Mouse (Mus musculus): ENCODE data around the gene Yif1b. TPM values are rescaled to one million over a fixed set of nuclear protein-coding genes. Genes with fewer than 3 reads are reported as not detected.
"Not testable (repeated sequence)": the region's sequence is repeated elsewhere in the genome, so short reads cannot be mapped to it uniquely, and the experiment has no call there.

Yif1b gene
- polyA plus RNA-seq, 1 experiment from 2014 or later = 96.2 TPM

GRCm38 (mm10) chr7:29233745-29234144, 4.4 kb upstream of the Yif1b start:
- H3K4me3 ChIP-seq (ENCODE audit: low read depth, low read length) = no peak overlapping the region
- H3K27me3 ChIP-seq (replicated peaks; ENCODE audit: control insufficient read depth, insufficient read depth, low read length) = peaks cover 24% of the 10 kb centered on the region
- ATAC-seq (no peak), DNase-seq (ENCODE audit: low spot score) (no peak)
- no peak overlapping the region for H3K4me2 ChIP-seq (ENCODE audit: low read length)
- 71% methylated on average over 6 of the region's 6 CpGs for WGBS
- peaks cover 6% of the 10 kb centered on the region; the same call in 1 of the 2 replicates for H3K4me1 ChIP-seq (ENCODE audit: control insufficient read depth, insufficient read depth, low read length)
- no peak overlapping the region for H3K9ac ChIP-seq (ENCODE audit: low read length)
- no peaks in the 10 kb centered on the region for H3K36me3 ChIP-seq (ENCODE audit: control insufficient read depth, insufficient read depth, low read length)
- H3K27ac ChIP-seq (ENCODE audit: low read depth, low read length) = no peak overlapping the region
- H3K9me3 ChIP-seq (replicated peaks; ENCODE audit: control insufficient read depth, low read length) = no peaks in the 10 kb centered on the region

DNA sequence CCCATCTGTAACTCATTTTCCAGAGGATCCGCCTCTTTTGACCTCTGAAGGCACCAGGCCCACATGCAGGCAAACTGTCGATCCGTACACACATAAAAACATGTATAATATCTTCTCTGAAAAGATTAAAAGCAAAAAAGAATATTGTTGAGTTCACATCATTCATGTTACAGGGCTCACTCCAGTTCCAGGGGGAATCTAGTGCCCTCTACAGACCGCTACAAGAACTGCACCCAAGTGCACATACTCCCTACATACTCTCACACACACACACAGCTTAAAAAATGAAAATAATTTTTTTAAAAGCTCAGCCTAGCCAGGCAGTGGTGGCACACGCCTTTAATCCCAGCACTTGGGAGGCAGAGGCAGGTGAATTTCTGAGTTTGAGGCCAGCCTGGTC, 3.5 kb upstream of the Yif1b start:
- ATAC-seq (no peak), DNase-seq (ENCODE audit: low spot score) (no peak)
- peaks cover 24% of the 10 kb centered on the region for H3K27me3 ChIP-seq (replicated peaks; ENCODE audit: control insufficient read depth, insufficient read depth, low read length)
- no peak overlapping the region for H3K27ac ChIP-seq (ENCODE audit: low read depth, low read length)
- no peaks in the 10 kb centered on the region for H3K36me3 ChIP-seq (ENCODE audit: control insufficient read depth, insufficient read depth, low read length)
- H3K9me3 ChIP-seq (replicated peaks; ENCODE audit: control insufficient read depth, low read length) = no peaks in the 10 kb centered on the region
- no peak overlapping the region for H3K4me3 ChIP-seq (ENCODE audit: low read depth, low read length)
- H3K4me2 ChIP-seq (ENCODE audit: low read length) = no peak overlapping the region
- no peak overlapping the region for H3K9ac ChIP-seq (ENCODE audit: low read length)
- peaks cover 10% of the 10 kb centered on the region for H3K4me1 ChIP-seq (ENCODE audit: control insufficient read depth, insufficient read depth, low read length)
- WGBS = 79% methylated on average over 5 of the region's 5 CpGs

GRCm38 (mm10) chr7:29236593-29236992, 1.5 kb upstream of the Yif1b start:
- no peaks in the 10 kb centered on the region for H3K36me3 ChIP-seq (ENCODE audit: control insufficient read depth, insufficient read depth, low read length)
- no peak overlapping the region for H3K27ac ChIP-seq (ENCODE audit: low read depth, low read length)
- DNase-seq (ENCODE audit: low spot score) (no peak), ATAC-seq (no peak)
- H3K9ac ChIP-seq (ENCODE audit: low read length) = no peak overlapping the region
- H3K27me3 ChIP-seq (replicated peaks; ENCODE audit: control insufficient read depth, insufficient read depth, low read length) = peaks cover 14% of the 10 kb centered on the region
- WGBS = 91% methylated on average over 4 of the region's 4 CpGs
- H3K4me3 ChIP-seq (ENCODE audit: low read depth, low read length) = no peak overlapping the region
- no peaks in the 10 kb centered on the region for H3K9me3 ChIP-seq (replicated peaks; ENCODE audit: control insufficient read depth, low read length)
- no peak overlapping the region for H3K4me2 ChIP-seq (ENCODE audit: low read length)
- H3K4me1 ChIP-seq (ENCODE audit: control insufficient read depth, insufficient read depth, low read length) = peaks cover 10% of the 10 kb centered on the region

- peak overlapping the region; percentile 82 for H3K4me2 ChIP-seq (ENCODE audit: low read length)
- H3K9ac ChIP-seq (ENCODE audit: low read length) = peak overlapping the region; percentile 35; the same call in 1 of the 2 replicates
- H3K27me3 ChIP-seq (replicated peaks; ENCODE audit: control insufficient read depth, insufficient read depth, low read length); H3K36me3 ChIP-seq (ENCODE audit: control insufficient read depth, insufficient read depth, low read length); DNase-seq (ENCODE audit: low spot score); H3K9me3 ChIP-seq (replicated peaks; ENCODE audit: control insufficient read depth, low read length); H3K4me1 ChIP-seq (ENCODE audit: control insufficient read depth, insufficient read depth, low read length): not testable (repeated sequence)
- WGBS = 30% methylated on average over 6 of the region's 6 CpGs
- peak overlapping the region; percentile 61 for H3K4me3 ChIP-seq (ENCODE audit: low read depth, low read length)
- peak overlapping the region; percentile 55 for H3K27ac ChIP-seq (ENCODE audit: low read depth, low read length)
- ATAC-seq = peak; percentile 32
Measured at GRCm38 (mm10) chr7:29237596-29237995, 533 bp upstream of the Yif1b start.

DNA sequence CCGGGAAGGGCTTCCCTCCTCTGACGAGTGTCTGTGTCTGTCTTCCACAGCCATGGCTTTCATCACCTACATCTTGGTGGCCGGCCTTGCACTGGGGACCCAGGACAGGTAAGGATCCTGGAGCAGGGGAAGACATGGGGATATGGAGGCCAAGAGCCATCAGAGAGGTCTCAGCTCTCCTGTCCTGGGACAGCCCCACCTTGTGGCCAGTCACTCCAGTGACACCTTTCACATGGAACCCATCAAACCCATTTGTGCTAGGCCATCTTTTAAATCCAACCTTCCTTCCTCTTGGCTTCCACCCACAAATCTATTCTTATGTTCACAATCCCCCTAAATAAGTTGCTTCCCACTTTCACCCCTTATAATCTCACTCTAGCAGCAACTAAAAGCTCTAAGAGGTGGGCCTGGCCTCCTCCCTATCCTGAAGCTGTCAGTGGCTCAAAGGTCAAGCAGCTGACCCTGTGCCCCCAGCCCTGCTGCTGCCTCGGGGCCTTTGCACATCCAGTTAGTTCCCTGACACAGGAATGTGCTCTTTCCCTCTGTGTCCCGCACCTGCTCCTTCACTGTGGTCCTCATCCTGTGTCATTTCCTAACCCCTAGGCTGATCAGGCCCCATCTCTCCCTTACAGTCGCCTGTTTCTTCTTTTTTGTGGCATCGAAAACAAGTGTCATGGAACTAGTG, 6.7 kb downstream of the Yif1b start:
- H3K9ac ChIP-seq (ENCODE audit: low read length) = no peak overlapping the region
- 84% methylated on average over 7 of the region's 7 CpGs for WGBS
- H3K27me3 ChIP-seq (replicated peaks; ENCODE audit: control insufficient read depth, insufficient read depth, low read length) = peaks cover 16% of the 10 kb centered on the region
- no peaks in the 10 kb centered on the region for H3K9me3 ChIP-seq (replicated peaks; ENCODE audit: control insufficient read depth, low read length)
- H3K27ac ChIP-seq (ENCODE audit: low read depth, low read length) = no peak overlapping the region
- no peak for ATAC-seq
- peaks cover 12% of the 10 kb centered on the region for H3K36me3 ChIP-seq (ENCODE audit: control insufficient read depth, insufficient read depth, low read length)
- H3K4me1 ChIP-seq (ENCODE audit: control insufficient read depth, insufficient read depth, low read length) = no peaks in the 10 kb centered on the region
- no peak for DNase-seq (ENCODE audit: low spot score)
- no peak overlapping the region for H3K4me2 ChIP-seq (ENCODE audit: low read length)
- H3K4me3 ChIP-seq (ENCODE audit: low read depth, low read length) = no peak overlapping the region

DNA sequence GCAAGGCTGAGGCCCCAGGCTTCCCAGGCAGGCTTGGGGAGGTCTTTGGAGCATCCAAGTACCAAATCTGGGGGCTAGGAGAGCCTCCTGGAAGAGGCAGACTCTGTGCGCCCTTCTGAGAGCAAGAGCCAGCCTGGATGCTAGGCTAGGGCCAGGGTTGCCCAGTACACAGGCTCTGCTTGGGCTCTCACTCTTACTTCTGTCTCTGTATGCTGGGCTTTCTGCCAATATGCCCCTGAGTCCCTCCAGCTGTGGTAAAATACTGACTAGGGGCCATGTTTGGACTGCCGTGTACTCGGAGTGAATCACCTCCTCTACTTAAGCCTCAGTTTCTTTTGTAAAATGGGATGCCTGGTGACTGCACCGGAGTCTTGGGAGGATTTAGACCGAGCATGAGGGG, 7.9 kb downstream of the Yif1b start:
- peaks cover 12% of the 10 kb centered on the region for H3K36me3 ChIP-seq (ENCODE audit: control insufficient read depth, insufficient read depth, low read length)
- ATAC-seq (no peak), DNase-seq (ENCODE audit: low spot score) (no peak)
- H3K9me3 ChIP-seq (replicated peaks; ENCODE audit: control insufficient read depth, low read length) = no peaks in the 10 kb centered on the region
- H3K9ac ChIP-seq (ENCODE audit: low read length) = no peak overlapping the region
- H3K4me2 ChIP-seq (ENCODE audit: low read length) = no peak overlapping the region
- 80% methylated on average over 5 of the region's 5 CpGs for WGBS
- H3K27ac ChIP-seq (ENCODE audit: low read depth, low read length) = no peak overlapping the region
- no peaks in the 10 kb centered on the region for H3K4me1 ChIP-seq (ENCODE audit: control insufficient read depth, insufficient read depth, low read length)
- H3K27me3 ChIP-seq (replicated peaks; ENCODE audit: control insufficient read depth, insufficient read depth, low read length) = peaks cover 16% of the 10 kb centered on the region
- no peak overlapping the region for H3K4me3 ChIP-seq (ENCODE audit: low read depth, low read length)

GRCm38 (mm10) chr7:29246619-29247313, 8.6 kb downstream of the Yif1b start:
- H3K36me3 ChIP-seq (ENCODE audit: control insufficient read depth, insufficient read depth, low read length) = peaks cover 12% of the 10 kb centered on the region
- H3K9ac ChIP-seq (ENCODE audit: low read length) = no peak overlapping the region
- H3K27ac ChIP-seq (ENCODE audit: low read depth, low read length) = no peak overlapping the region
- H3K9me3 ChIP-seq (replicated peaks; ENCODE audit: control insufficient read depth, low read length) = no peaks in the 10 kb centered on the region
- 86% methylated on average over 21 of the region's 21 CpGs for WGBS
- H3K4me2 ChIP-seq (ENCODE audit: low read length) = no peak overlapping the region
- no peak for DNase-seq (ENCODE audit: low spot score)
- no peaks in the 10 kb centered on the region for H3K4me1 ChIP-seq (ENCODE audit: control insufficient read depth, insufficient read depth, low read length)
- H3K4me3 ChIP-seq (ENCODE audit: low read depth, low read length) = no peak overlapping the region
- ATAC-seq = no peak
- H3K27me3 ChIP-seq (replicated peaks; ENCODE audit: control insufficient read depth, insufficient read depth, low read length) = peaks cover 16% of the 10 kb centered on the region

DNA sequence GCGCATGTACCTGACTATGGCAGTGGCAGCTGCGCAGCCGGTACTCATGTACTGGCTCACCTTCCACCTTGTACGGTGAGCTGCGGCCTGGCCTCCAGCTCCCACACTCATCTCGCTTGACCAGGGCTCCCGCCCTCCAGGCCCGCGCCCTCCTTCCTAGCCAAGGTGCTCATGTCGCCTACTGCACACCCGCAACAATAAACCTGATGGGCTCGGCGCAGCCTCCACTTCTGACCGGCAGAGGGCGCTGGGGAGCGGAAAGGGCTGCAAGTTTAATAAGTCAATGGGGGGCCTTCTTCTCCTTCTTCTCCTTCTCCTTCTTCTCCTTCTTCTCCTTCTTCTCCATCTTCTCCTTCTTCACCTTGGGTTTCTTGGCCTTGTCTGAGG, 9.2 kb downstream of the Yif1b start:
- Histone ChIP-seq H3K9me3 (replicated peaks; ENCODE audit: control insufficient read depth, low read length) (no peaks in the 10 kb centered on the region), H3K4me1 (ENCODE audit: control insufficient read depth, insufficient read depth, low read length) (no peaks in the 10 kb centered on the region), H3K9ac (ENCODE audit: low read length) (no peak overlapping the region), H3K27ac (ENCODE audit: low read depth, low read length) (no peak overlapping the region), H3K27me3 (replicated peaks; ENCODE audit: control insufficient read depth, insufficient read depth, low read length) (peaks cover 16% of the 10 kb centered on the region), H3K36me3 (ENCODE audit: control insufficient read depth, insufficient read depth, low read length) (peaks cover 12% of the 10 kb centered on the region), H3K4me3 (ENCODE audit: low read depth, low read length) (no peak overlapping the region), H3K4me2 (ENCODE audit: low read length) (peak overlapping the region; percentile 26; the same call in 1 of the 2 replicates)
- DNase-seq (ENCODE audit: low spot score) (peak; percentile 60), ATAC-seq (peak; percentile 40)
- WGBS = 30% methylated on average over 16 of the region's 16 CpGs

GRCm38 (mm10) chr7:29247706-29248105, 9.6 kb downstream of the Yif1b start:
- Histone ChIP-seq H3K36me3 (ENCODE audit: control insufficient read depth, insufficient read depth, low read length) (peaks cover 12% of the 10 kb centered on the region), H3K27ac (ENCODE audit: low read depth, low read length) (no peak overlapping the region), H3K9ac (ENCODE audit: low read length) (no peak overlapping the region), H3K4me2 (ENCODE audit: low read length) (peak overlapping the region; percentile 26), H3K4me1 (ENCODE audit: control insufficient read depth, insufficient read depth, low read length) (no peaks in the 10 kb centered on the region), H3K9me3 (replicated peaks; ENCODE audit: control insufficient read depth, low read length) (no peaks in the 10 kb centered on the region), H3K27me3 (replicated peaks; ENCODE audit: control insufficient read depth, insufficient read depth, low read length) (peaks cover 16% of the 10 kb centered on the region), H3K4me3 (ENCODE audit: low read depth, low read length) (no peak overlapping the region)
- 17% methylated on average over 19 of the region's 19 CpGs for WGBS
- ATAC-seq = peak; percentile 42; the same call in 1 of the 2 replicates
- DNase-seq (ENCODE audit: low spot score) = no peak
